Mouse (Mus musculus) heart, embryonic 10.5 days (tissue): ENCODE measurements around the gene Sh3bgrl2. TPM values are rescaled to one million over a fixed set of nuclear protein-coding genes. Genes with fewer than 3 reads are reported as not detected.

Experiments
- DNase-seq: peaks from one replicate; pipeline ENCODE4 v3.0.0-alpha.2; 2017; ENCODE audit warnings: low spot score
- H3K27ac ChIP-seq: fragments of 300-500 bp; sonication (generic); 2 replicates; pipeline ENCODE4 v1.5.1; 2016; ENCODE audit warnings: mild to moderate bottlenecking
- H3K27me3 ChIP-seq: fragments of 300-500 bp; sonication (generic); 2 replicates; pipeline ENCODE4 v1.6.1; 2016; ENCODE audit warnings: mild to moderate bottlenecking; ENCODE audit not compliant: poor library complexity, insufficient read depth, severe bottlenecking
- H3K36me3 ChIP-seq: fragments of 300-500 bp; sonication (generic); 2 replicates; pipeline ENCODE4 v1.6.1; 2016; ENCODE audit warnings: mild to moderate bottlenecking, moderate library complexity
- H3K4me1 ChIP-seq: fragments of 300-500 bp; sonication (generic); 2 replicates; pipeline ENCODE4 v1.6.1; 2016; ENCODE audit warnings: mild to moderate bottlenecking
- H3K4me3 ChIP-seq: fragments of 300-500 bp; sonication (generic); 2 replicates; pipeline ENCODE4 v1.5.1; 2016; ENCODE audit warnings: mild to moderate bottlenecking, moderate library complexity
- H3K9me3 ChIP-seq: fragments of 300-500 bp; sonication (generic); 2 replicates; pipeline ENCODE4 v1.6.1; 2016; ENCODE audit warnings: mild to moderate bottlenecking, moderate library complexity
- WGBS: fragments of 180-500 bp; shearing (Covaris S2); methylation state at CpG from one replicate; pipeline ENCODE4 v1.1.7; 2016; 5-methylcytosine and 5-hydroxymethylcytosine counted together
- polyA plus RNA-seq: library from polyadenylated mRNA; unstranded; fragments of >200 nt; fragmentation: Nextera tagmentation; extraction: Ambion mirVana; gene quantifications from 2 replicates; pipeline ENCODE4 v1.2.1, GENCODE M21; 2016

Sh3bgrl2 gene
- polyA plus RNA-seq, 1 experiment from 2014 or later: 16.2 TPM

GRCm38 (mm10) chr9:83545240-83545639 lies 2.9 kb upstream of the Sh3bgrl2 start:
- DNase-seq: no peak
- Histone ChIP-seq H3K36me3 (no peaks in the 10 kb centered on the region), H3K9me3 (no peaks in the 10 kb centered on the region), H3K27ac (no peak overlapping the region), H3K27me3 (peaks cover 8% of the 10 kb centered on the region), H3K4me3 (no peak overlapping the region), H3K4me1 (peaks cover 19% of the 10 kb centered on the region)

DNA sequence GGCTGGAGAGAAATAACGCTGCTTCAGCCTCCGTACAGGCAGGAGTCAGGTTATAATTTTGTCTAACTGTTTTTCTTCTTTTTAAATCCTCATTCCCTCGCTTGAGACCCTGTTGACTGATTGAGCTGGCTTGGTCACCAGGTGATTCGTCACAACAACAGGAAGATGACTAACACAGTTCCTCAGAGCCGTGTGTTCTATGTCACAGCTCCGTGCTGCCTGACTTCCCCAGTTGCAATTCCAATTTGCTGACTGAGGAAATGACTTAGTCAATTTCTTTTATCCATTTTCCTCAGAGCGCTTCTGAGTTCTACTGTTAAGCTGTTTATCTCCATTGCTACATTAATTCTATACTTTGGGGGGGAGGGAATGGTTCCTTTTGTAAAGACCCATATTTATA lies 1.8 kb upstream of the Sh3bgrl2 start:
- DNase-seq: no peak
- no peak overlapping the region for H3K4me3 ChIP-seq
- H3K36me3 ChIP-seq: no peaks in the 10 kb centered on the region
- H3K27ac ChIP-seq: no peak overlapping the region
- H3K9me3 ChIP-seq: no peaks in the 10 kb centered on the region
- H3K27me3 ChIP-seq: peaks cover 8% of the 10 kb centered on the region
- WGBS: 77% methylated on average over 7 of the region's 7 CpGs
- peaks cover 13% of the 10 kb centered on the region; the same call in 1 of the 2 replicates for H3K4me1 ChIP-seq

DNA sequence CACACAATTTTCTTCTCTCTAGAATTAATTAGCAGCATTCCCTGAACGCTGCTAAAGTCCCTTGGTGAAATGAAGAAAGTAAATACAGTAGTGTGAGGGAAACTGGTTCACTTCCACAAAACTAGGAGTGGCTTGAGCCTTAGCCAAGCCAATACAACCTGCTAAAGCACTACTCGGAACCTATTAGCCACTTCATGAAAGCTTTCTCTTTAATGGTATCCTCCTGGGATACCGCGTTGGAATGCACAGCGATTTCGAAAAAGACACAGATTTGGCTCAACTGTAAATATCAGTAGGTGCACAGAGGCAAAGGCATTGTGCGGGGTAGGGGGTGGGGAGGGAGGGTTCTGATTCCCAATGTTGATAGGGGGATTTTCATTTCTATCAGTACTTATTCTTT lies 898 bp upstream of the Sh3bgrl2 start:
- no peak for DNase-seq
- H3K4me1 ChIP-seq: peaks cover 17% of the 10 kb centered on the region; the same call in 1 of the 2 replicates
- H3K27me3 ChIP-seq: peaks cover 8% of the 10 kb centered on the region
- H3K36me3 ChIP-seq: no peaks in the 10 kb centered on the region
- H3K4me3 ChIP-seq: no peak overlapping the region
- 73% methylated on average over 7 of the region's 7 CpGs for WGBS
- H3K27ac ChIP-seq: no peak overlapping the region
- no peaks in the 10 kb centered on the region for H3K9me3 ChIP-seq

- H3K36me3 ChIP-seq: no peaks in the 10 kb centered on the region
- no peaks in the 10 kb centered on the region for H3K9me3 ChIP-seq
- peaks cover 28% of the 10 kb centered on the region for H3K4me1 ChIP-seq
- peaks cover 8% of the 10 kb centered on the region for H3K27me3 ChIP-seq
- WGBS: 85% methylated on average over 6 of the region's 6 CpGs
- no peak overlapping the region for H3K4me3 ChIP-seq
- no peak overlapping the region for H3K27ac ChIP-seq
- DNase-seq: no peak
Measured at GRCm38 (mm10) chr9:83549866-83550265, 1.7 kb downstream of the Sh3bgrl2 start.

GRCm38 (mm10) chr9:83551116-83551515 lies 3.0 kb downstream of the Sh3bgrl2 start:
- H3K27ac ChIP-seq: no peak overlapping the region
- peaks cover 28% of the 10 kb centered on the region for H3K4me1 ChIP-seq
- WGBS: 75% methylated on average over 7 of the region's 7 CpGs

DNA sequence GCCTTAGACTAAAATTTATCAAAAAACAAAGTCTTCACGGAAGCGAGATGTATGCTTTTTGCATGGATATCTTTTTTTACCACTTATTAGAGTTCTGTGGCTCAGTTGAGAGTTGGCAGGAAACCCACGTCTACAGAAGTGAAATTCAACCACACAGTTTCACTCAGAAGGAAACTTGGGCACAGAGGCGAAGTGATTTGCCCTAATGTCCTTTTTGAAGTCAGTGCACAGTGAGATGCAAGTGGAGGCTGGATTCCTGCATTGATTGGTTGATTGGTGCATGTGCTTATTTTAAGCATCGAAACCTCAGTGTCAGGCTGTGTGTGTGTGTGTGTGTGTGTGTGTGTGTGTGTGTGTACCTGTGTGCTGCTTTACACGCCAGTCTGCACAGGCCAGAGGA lies 3.5 kb downstream of the Sh3bgrl2 start:
- 82% methylated on average over 6 of the region's 6 CpGs for WGBS

More at GRCm38 (mm10) chr9:83551116-83551515, 3.0 kb downstream of the Sh3bgrl2 start:
- no peaks in the 10 kb centered on the region for H3K36me3 ChIP-seq
- no peak for DNase-seq
- peaks cover 8% of the 10 kb centered on the region for H3K27me3 ChIP-seq
- no peaks in the 10 kb centered on the region for H3K9me3 ChIP-seq
- no peak overlapping the region for H3K4me3 ChIP-seq

DNA sequence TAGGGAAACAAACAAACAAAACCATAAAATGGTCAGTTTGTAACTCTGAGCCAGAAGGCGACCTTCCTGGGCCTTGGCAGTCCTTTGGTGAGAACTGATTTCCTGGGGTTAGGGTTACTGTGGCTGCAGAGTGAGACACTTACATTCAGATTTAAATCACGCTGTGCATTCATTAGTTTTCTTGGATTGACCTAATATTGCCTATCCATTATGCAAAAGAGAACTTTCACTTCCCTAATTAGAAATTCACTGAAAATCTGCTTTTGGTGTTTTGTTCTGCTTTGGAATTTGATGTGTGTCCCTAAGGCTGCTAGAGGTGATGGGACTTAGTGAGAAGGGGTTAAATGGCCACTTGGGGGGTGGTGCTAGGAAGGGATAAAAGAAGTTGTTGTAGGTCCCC lies 7.5 kb downstream of the Sh3bgrl2 start:
- no peak for DNase-seq
- Histone ChIP-seq H3K27me3 (no peaks in the 10 kb centered on the region), H3K9me3 (no peaks in the 10 kb centered on the region), H3K4me1 (peaks cover 49% of the 10 kb centered on the region), H3K4me3 (no peak overlapping the region), H3K36me3 (no peaks in the 10 kb centered on the region), H3K27ac (no peak overlapping the region)
- WGBS: 88% methylated on average over 2 of the region's 2 CpGs

More for the DNA sequence above, 3.5 kb downstream of the Sh3bgrl2 start:
- H3K9me3 ChIP-seq: no peaks in the 10 kb centered on the region
- peaks cover 8% of the 10 kb centered on the region for H3K27me3 ChIP-seq
- H3K4me3 ChIP-seq: no peak overlapping the region
- H3K36me3 ChIP-seq: no peaks in the 10 kb centered on the region
- no peak for DNase-seq
- peaks cover 33% of the 10 kb centered on the region for H3K4me1 ChIP-seq
- no peak overlapping the region for H3K27ac ChIP-seq

- H3K4me1 ChIP-seq: peaks cover 52% of the 10 kb centered on the region
- 23% methylated on average over 6 of the region's 6 CpGs for WGBS
Measured at GRCm38 (mm10) chr9:83556236-83556635, 8.1 kb downstream of the Sh3bgrl2 start.

DNA sequence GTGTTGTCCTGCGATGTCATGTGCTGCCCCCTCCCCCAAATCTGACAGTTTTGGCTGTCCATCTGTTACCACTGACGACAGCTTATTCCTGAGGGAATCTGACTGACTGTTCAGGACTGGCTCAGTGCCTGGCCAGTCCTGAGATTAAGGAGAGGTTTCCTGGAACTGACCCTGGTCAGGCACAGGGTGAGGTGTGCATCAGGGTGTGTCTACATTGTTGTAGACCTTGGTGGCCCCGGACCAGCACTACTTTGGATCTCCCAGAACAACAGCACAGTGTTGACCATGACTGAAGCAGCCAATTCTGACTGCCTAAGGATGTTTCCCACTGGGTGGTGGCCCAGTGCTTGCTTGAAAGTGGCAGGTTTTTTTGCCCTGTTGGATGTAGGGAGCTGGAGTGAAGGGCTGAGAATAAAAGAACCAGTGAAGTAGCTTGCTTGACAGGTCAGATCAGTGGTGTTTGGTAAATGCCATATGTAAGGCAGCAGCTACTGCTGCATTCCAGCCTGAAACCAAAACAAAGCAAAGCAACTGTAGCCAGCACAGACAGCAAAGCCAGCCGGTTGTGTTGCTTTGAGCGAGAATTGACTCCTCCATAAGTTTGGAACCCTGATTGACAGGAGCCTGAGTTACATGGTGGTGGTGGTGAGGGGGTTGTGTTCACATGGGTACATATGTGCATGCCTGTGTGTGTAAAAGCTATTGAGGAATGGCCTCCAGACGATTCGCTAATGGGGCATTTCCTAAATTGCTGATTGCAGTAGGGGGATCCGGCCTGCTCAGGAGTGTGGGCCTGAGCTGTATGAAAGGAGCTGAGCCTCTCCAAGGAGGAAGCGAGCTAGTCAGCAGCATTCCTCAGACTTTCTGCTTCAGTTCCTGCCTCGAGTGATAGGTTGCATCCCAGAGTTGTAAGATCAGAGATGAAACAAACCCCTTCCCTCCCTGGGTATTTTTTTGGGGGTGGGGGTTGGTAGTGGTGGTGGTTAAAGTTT lies 8.9 kb downstream of the Sh3bgrl2 start:
- WGBS: 43% methylated on average over 10 of the region's 10 CpGs
- Histone ChIP-seq H3K27ac (peak overlapping the region; percentile 65; the same call in 1 of the 2 replicates), H3K27me3 (no peaks in the 10 kb centered on the region), H3K4me3 (no peak overlapping the region), H3K9me3 (no peaks in the 10 kb centered on the region), H3K36me3 (no peaks in the 10 kb centered on the region), H3K4me1 (peaks cover 51% of the 10 kb centered on the region)
- DNase-seq: no peak

More at GRCm38 (mm10) chr9:83556236-83556635, 8.1 kb downstream of the Sh3bgrl2 start:
- H3K36me3 ChIP-seq: no peaks in the 10 kb centered on the region
- H3K27me3 ChIP-seq: no peaks in the 10 kb centered on the region
- H3K4me3 ChIP-seq: no peak overlapping the region
- no peak for DNase-seq
- H3K27ac ChIP-seq: peak overlapping the region; percentile 65; the same call in 1 of the 2 replicates
- no peaks in the 10 kb centered on the region for H3K9me3 ChIP-seq

- H3K4me1 ChIP-seq: peaks cover 70% of the 10 kb centered on the region
- no peak for DNase-seq
- no peaks in the 10 kb centered on the region for H3K9me3 ChIP-seq
- no peaks in the 10 kb centered on the region for H3K27me3 ChIP-seq
- H3K27ac ChIP-seq: peak overlapping the region; percentile 56
- no peaks in the 10 kb centered on the region for H3K36me3 ChIP-seq
- peak overlapping the region; percentile 15 for H3K4me3 ChIP-seq
- 10% methylated on average over 4 of the region's 4 CpGs for WGBS
Measured at GRCm38 (mm10) chr9:83560670-83561069, 12.5 kb downstream of the Sh3bgrl2 start.

- Histone ChIP-seq H3K27ac (0 out of 2 replicates have a peak overlapping the region, but pooled peaks have one; percentile 26), H3K36me3 (no peaks in the 10 kb centered on the region), H3K4me1 (peaks cover 66% of the 10 kb centered on the region), H3K27me3 (no peaks in the 10 kb centered on the region; the same call in 1 of the 2 replicates), H3K9me3 (no peaks in the 10 kb centered on the region), H3K4me3 (no peak overlapping the region)
- DNase-seq: no peak
- 87% methylated on average over 7 of the region's 7 CpGs for WGBS
Measured at GRCm38 (mm10) chr9:83562889-83563288, 14.8 kb downstream of the Sh3bgrl2 start.

DNA sequence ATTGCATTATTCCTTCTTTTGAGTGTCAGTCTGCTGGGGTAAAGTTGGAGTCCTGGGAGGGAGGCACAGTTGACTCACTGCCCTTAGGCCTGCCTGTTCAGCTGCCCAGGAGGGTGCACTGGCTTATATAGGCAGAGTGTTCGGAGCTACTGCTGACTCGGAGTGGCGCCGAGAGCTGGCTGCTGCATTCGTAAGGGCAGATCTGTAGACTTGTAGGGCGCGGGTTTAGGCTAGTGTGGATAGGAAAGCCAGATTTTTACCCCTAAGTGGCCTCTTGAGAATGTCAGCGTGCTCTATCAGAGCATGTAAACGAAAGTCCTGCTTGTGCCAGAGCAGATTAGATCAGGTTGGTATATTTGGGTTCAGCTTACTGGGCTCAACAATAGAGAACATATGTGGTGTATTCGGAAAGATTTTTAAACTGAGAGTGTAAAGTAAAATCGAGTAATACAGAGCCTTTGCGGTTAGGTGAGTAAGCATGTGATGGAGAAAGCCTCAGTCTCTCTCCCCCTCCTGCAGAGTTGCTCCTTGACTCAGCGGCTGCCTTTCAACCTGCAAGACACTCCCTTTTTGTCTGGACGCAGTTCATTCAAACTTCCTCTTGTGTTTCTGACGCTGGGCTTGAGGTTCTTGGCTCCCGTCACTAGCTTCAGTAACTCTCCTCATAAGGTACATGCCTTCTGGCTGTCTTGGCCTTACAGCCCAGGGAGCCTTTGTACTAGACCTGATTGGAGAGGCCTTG lies 15.9 kb downstream of the Sh3bgrl2 start:
- Histone ChIP-seq H3K27me3 (no peaks in the 10 kb centered on the region; the same call in 1 of the 2 replicates), H3K4me3 (peak overlapping the region; percentile 22), H3K27ac (peak overlapping the region; percentile 42; the same call in 1 of the 2 replicates), H3K9me3 (no peaks in the 10 kb centered on the region), H3K36me3 (no peaks in the 10 kb centered on the region), H3K4me1 (peaks cover 68% of the 10 kb centered on the region)
- WGBS: 29% methylated on average over 16 of the region's 16 CpGs
- DNase-seq: peak; percentile 80
